Mouse (Mus musculus) C2C12 (cell line): ENCODE measurements at regions not wholly inside any gene's neighbourhood (a gene's known extent, or its start where the extent isn't known, plus 50 kb on each side); places are given as distances from the start of the nearest gene placed in this dataset.

Experiments used
- H3K27me3 ChIP-seq: one replicate; pipeline ENCODE4 v1.6.1; 2011; ENCODE audit not compliant: control insufficient read depth, insufficient read depth, insufficient read length
- H3K36me3 ChIP-seq: one replicate; pipeline ENCODE4 v1.6.1; 2011; ENCODE audit not compliant: control insufficient read depth, insufficient read depth
- H3K4me3 ChIP-seq: one replicate; pipeline ENCODE4 v1.5.1; 2011; ENCODE audit warnings: mild to moderate bottlenecking, control low read depth; ENCODE audit not compliant: poor library complexity, insufficient read depth, severe bottlenecking
- H3K79me2 ChIP-seq: one replicate; pipeline ENCODE4 v1.6.1; 2011; ENCODE audit not compliant: control insufficient read depth, insufficient read depth
- H3K79me3 ChIP-seq: one replicate; pipeline ENCODE4 v1.6.1; 2011; ENCODE audit warnings: low read depth, control low read depth
- H3ac ChIP-seq: one replicate; pipeline ENCODE3; 2011; ENCODE audit warnings: low read depth; ENCODE audit not compliant: control insufficient read depth, insufficient read length
- CEBPB ChIP-seq: IDR thresholded peaks from one replicate; pipeline ENCODE4 v1.6.1; 2011; ENCODE audit warnings: low read depth, mild to moderate bottlenecking, control low read depth, moderate library complexity
- CTCF ChIP-seq: IDR thresholded peaks from one replicate; pipeline ENCODE4 v1.5.1; 2011; ENCODE audit not compliant: control insufficient read depth, insufficient read depth, insufficient read length
- FOSL1 ChIP-seq: IDR thresholded peaks from one replicate; pipeline ENCODE4 v1.8.0; 2011; ENCODE audit warnings: mild to moderate bottlenecking, low read length; ENCODE audit not compliant: poor library complexity, insufficient read depth, severe bottlenecking
- MAX ChIP-seq: IDR thresholded peaks from one replicate; pipeline ENCODE4 v1.6.1; 2011; ENCODE audit warnings: mild to moderate bottlenecking, control low read depth
- MYOD1 ChIP-seq: IDR thresholded peaks from one replicate; pipeline ENCODE4 v1.6.1; 2011; ENCODE audit warnings: low read depth; ENCODE audit not compliant: control insufficient read depth, insufficient read length
- MYOG ChIP-seq: IDR thresholded peaks from one replicate; pipeline ENCODE4 v1.6.1; 2011; ENCODE audit not compliant: control insufficient read depth, insufficient read length; ENCODE audit errors: extremely low read depth
- USF1 ChIP-seq: IDR thresholded peaks from one replicate; pipeline ENCODE4 v1.6.1; 2011; ENCODE audit warnings: low read depth, mild to moderate bottlenecking, control low read depth, moderate library complexity

DNA sequence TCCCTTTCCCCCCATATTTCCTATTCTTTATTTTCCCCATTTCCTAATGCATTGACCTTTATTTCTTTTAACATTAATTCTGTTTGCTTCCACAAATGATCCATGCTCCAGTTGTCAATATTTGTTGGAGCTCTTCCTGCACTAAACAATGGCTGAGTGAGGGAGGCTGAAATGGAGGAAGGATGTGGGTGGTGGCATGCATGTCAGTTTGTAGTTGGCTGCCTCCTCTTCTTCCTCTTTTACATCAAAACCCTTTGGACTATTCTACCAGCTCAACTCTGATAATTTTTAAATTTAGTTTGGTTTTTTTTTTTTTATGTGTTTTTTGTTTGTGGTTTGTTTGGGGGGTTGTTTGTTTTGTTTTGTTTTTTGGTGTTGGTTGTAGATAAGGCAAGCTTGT lies 313.5 kb upstream of the Meis1 start:
- H3K79me2 ChIP-seq: no peaks in the 10 kb centered on the region
- H3K4me3 ChIP-seq: no peak overlapping the region
- H3K36me3 ChIP-seq: no peaks in the 10 kb centered on the region
- no peak for TF ChIP-seq FOSL1
- no peak for TF ChIP-seq MYOD1
- TF ChIP-seq MAX: no peak
- no peak for TF ChIP-seq MYOG
- no peak for TF ChIP-seq CTCF
- TF ChIP-seq CEBPB: no peak
- TF ChIP-seq USF1: no peak
- no peaks in the 10 kb centered on the region for H3K27me3 ChIP-seq
- H3K79me3 ChIP-seq: no peaks in the 10 kb centered on the region
- no peak overlapping the region for H3ac ChIP-seq

DNA sequence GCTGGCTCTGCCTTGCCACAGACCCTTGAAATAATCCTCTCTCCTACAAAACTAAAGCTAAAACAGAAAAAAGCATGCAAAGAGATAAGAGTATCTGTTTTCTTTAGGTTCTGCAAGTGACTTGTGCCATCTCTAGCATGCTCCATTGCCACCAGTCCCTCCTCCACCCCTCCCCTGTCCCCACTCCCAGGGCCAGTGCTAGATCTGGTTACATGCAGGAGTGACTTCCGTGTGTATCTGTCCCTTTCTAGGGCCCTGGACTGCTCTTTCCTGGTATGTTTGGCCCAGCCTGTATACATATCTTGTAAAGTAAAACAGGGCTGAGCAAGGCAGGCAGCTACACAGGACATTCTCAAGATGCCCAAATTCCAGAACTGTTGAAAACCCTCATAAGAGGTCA lies 313.9 kb upstream of the Meis1 start:
- Histone ChIP-seq H3K27me3 (no peaks in the 10 kb centered on the region), H3K79me2 (no peaks in the 10 kb centered on the region), H3K79me3 (no peaks in the 10 kb centered on the region), H3K36me3 (no peaks in the 10 kb centered on the region), H3K4me3 (no peak overlapping the region), H3ac (no peak overlapping the region)
- TF ChIP-seq MAX: no peak
- no peak for TF ChIP-seq MYOG
- TF ChIP-seq USF1: no peak
- no peak for TF ChIP-seq CTCF
- no peak for TF ChIP-seq FOSL1
- TF ChIP-seq CEBPB: no peak
- no peak for TF ChIP-seq MYOD1

DNA sequence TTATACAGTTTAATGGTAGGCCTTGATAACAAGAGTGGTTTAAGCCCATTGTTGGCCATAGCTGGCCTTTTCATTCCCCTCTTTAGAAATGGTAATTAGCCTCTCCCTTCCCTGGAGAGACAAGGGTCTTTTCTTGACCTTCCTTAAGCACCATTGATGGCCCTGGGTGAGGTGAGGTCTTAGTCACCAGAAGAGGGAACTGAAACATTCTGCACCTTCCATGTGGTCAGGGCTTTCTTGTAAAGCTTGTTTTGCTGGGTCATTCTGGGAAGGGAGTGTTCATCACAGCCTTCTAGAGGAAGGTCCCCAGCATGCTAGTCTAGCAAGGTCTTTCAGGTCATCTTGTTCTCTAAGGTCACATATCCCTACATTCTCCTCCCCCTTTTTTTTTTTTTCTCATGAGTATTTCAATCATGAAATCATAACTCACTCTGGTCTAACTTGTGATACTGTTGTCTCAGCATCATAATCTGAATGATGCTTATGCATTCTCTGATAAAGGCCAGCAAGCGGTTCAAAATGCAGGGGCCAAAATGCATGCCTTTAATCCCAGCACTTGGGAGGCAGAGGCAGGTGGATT lies 315.2 kb upstream of the Meis1 start:
- Histone ChIP-seq H3K36me3 (no peaks in the 10 kb centered on the region), H3K4me3 (no peak overlapping the region), H3ac (no peak overlapping the region), H3K27me3 (no peaks in the 10 kb centered on the region), H3K79me2 (no peaks in the 10 kb centered on the region), H3K79me3 (no peaks in the 10 kb centered on the region)
- TF ChIP-seq FOSL1 (no peak), CEBPB (no peak)

DNA sequence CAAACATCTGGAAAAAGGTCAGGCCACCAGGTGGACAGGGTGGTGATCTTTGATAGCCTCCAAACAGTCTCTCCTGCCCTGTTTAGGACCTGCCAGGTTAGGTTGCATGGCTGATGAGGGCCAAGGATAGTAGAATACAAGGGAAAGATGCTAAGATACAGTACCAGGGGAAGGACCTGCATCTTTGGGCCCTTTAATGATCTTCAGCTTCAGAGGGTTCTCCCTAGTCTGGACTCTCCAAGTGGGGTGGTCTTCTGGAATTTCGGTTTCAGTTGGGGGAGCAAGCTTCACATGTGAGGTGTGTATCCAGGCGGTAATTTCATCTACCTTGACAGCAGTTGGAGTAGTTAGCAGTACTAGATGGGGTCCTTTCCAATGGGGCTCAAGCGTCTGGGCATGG lies 316.6 kb upstream of the Meis1 start:
- H3K4me3 ChIP-seq: no peak overlapping the region
- no peak for TF ChIP-seq USF1
- no peak for TF ChIP-seq CEBPB
- TF ChIP-seq CTCF: no peak
- TF ChIP-seq MYOD1: no peak
- TF ChIP-seq MYOG: no peak
- no peak for TF ChIP-seq FOSL1
- no peak for TF ChIP-seq MAX
- H3K79me3 ChIP-seq: no peaks in the 10 kb centered on the region
- no peaks in the 10 kb centered on the region for H3K27me3 ChIP-seq
- no peak overlapping the region for H3ac ChIP-seq
- no peaks in the 10 kb centered on the region for H3K36me3 ChIP-seq
- H3K79me2 ChIP-seq: no peaks in the 10 kb centered on the region

DNA sequence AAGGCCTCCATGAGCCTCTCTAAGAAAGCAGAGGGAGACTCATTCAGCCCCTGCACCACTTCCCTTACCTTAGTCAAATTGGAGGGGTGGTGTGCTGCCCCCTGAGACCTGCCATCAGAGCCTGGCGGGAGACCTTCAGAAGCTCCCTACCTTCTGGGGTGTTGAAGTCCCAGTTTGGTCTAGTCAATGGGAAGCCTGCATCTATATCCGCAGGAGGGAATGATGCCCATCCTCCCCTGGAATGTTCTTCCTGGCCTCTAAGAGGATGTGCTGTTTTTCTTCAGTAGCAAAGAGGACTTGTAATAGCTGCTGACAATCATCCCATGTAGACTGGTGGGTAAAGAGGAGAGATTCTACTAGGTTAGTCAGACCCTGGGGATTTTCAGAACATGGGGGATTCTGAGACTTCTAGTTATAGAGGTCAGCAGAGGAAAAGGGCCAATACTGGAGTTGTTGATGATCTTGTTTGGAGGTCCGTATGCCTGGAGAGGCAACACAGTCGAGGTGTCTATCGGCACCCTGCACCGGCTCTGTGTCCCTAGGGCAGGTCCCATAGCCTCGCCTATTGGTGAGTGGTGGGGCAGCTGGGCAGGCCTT lies 321.0 kb upstream of the Meis1 start:
- no peaks in the 10 kb centered on the region for H3K36me3 ChIP-seq
- no peak overlapping the region for H3ac ChIP-seq
- H3K27me3 ChIP-seq: no peaks in the 10 kb centered on the region
- H3K4me3 ChIP-seq: no peak overlapping the region
- TF ChIP-seq CEBPB: no peak
- TF ChIP-seq MYOD1: no peak
- no peak for TF ChIP-seq MAX
- no peak for TF ChIP-seq MYOG
- no peak for TF ChIP-seq CTCF
- TF ChIP-seq FOSL1: no peak
- TF ChIP-seq USF1: no peak
- H3K79me3 ChIP-seq: no peaks in the 10 kb centered on the region
- no peaks in the 10 kb centered on the region for H3K79me2 ChIP-seq

DNA sequence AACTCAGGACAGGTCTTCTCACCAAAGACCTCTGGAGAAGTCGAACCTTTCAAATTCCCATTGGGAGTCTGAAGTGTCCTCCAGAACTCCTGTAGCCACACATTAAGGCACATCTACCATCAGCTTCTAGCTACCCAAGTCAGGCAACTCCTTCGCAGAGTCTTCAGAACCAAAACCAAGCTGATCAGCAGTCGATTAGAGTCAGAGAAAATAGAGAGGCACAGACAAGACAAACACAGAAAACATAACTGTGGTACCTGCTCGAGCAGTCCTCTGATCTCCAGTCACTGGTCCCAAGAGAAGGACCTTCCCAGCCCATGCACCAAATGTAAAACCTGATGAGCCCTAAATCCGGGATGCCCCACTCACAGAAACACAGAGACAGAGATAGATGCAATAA lies 322.1 kb upstream of the Meis1 start:
- TF ChIP-seq FOSL1 (no peak), USF1 (no peak), CEBPB (no peak), MAX (no peak), MYOG (no peak)
- Histone ChIP-seq H3ac (no peak overlapping the region), H3K36me3 (no peaks in the 10 kb centered on the region), H3K27me3 (no peaks in the 10 kb centered on the region), H3K79me2 (no peaks in the 10 kb centered on the region), H3K4me3 (no peak overlapping the region), H3K79me3 (no peaks in the 10 kb centered on the region)
